Mouse (Mus musculus) MEL (cell line): ENCODE results near the gene Tnfrsf8. TPM values are rescaled to one million over a fixed set of nuclear protein-coding genes. Genes with fewer than 3 reads are reported as not detected.

Experiments
- DNase-seq: peaks from one replicate; pipeline ENCODE4 v3.0.0; 2011; ENCODE audit warnings: low read depth, low spot score
- H3K27ac ChIP-seq: 2 replicates; pipeline ENCODE4 v1.5.1; 2012; ENCODE audit warnings: low read depth, mild to moderate bottlenecking, control low read depth, low read length, moderate library complexity; ENCODE audit not compliant: control insufficient read depth
- H3K27me3 ChIP-seq, 2 experiments: fragments of 150-350 bp in 1 of 2; sonication (generic) in 1 of 2; 2 replicates each; pipeline ENCODE4 v1.6.1; 2012; ENCODE audit warnings: low read length in 2 of 2, mild to moderate bottlenecking in 2 of 2, improper control_type of control experiment in 1 of 2, moderate library complexity in 1 of 2; ENCODE audit not compliant: insufficient read depth in 2 of 2, control insufficient read depth in 1 of 2
- H3K36me3 ChIP-seq, 2 experiments: 2 replicates each; pipeline ENCODE4 v1.6.1; 2012 to 2014; ENCODE audit warnings: low read length in 2 of 2, improper control_type of control experiment in 1 of 2, inconsistent platforms in 1 of 2, mild to moderate bottlenecking in 1 of 2; ENCODE audit not compliant: insufficient read depth in 2 of 2, control insufficient read depth in 1 of 2
- H3K4me1 ChIP-seq, 2 experiments: fragments of 150-350 bp in 1 of 2; sonication (generic) in 1 of 2; 2 replicates each; pipeline ENCODE4 v1.6.1; 2012; ENCODE audit warnings: low read length in 2 of 2, improper control_type of control experiment in 1 of 2, mild to moderate bottlenecking in 1 of 2; ENCODE audit not compliant: insufficient read depth in 2 of 2, control insufficient read depth in 1 of 2
- H3K4me3 ChIP-seq, 2 experiments: fragments of 150-350 bp in 1 of 2; sonication (generic) in 1 of 2; 2 replicates each; pipeline ENCODE4 v1.5.1; 2012; ENCODE audit warnings: low read depth in 2 of 2, low read length in 2 of 2, mild to moderate bottlenecking in 2 of 2, moderate library complexity in 2 of 2, control low read depth in 1 of 2, improper control_type of control experiment in 1 of 2; ENCODE audit not compliant: control insufficient read depth in 1 of 2, insufficient read depth in 1 of 2
- H3K79me2 ChIP-seq: 2 replicates; pipeline ENCODE4 v1.6.1; 2012; ENCODE audit warnings: mild to moderate bottlenecking, low read length, moderate library complexity; ENCODE audit not compliant: control insufficient read depth, poor library complexity, insufficient read depth
- H3K9ac ChIP-seq: 2 replicates; pipeline ENCODE4 v1.6.1; 2012; ENCODE audit warnings: low read depth, mild to moderate bottlenecking, control low read depth, low read length, moderate library complexity; ENCODE audit not compliant: control insufficient read depth, poor library complexity, severe bottlenecking
- H3K9me3 ChIP-seq: fragments of 150-350 bp; sonication (generic); replicated peaks from 2 replicates; pipeline ENCODE4 v1.6.1; 2012; ENCODE audit warnings: mild to moderate bottlenecking, low read length, improper control_type of control experiment, moderate library complexity; ENCODE audit not compliant: insufficient read depth
- BHLHE40 ChIP-seq: IDR thresholded peaks from 2 replicates; pipeline ENCODE4 v1.6.1; 2012; ENCODE audit warnings: low read depth, mild to moderate bottlenecking, inconsistent platforms, low read length, improper control_type of control experiment, borderline replicate concordance
- E2F4 ChIP-seq: IDR thresholded peaks from 2 replicates; pipeline ENCODE4 v1.6.1; 2011; ENCODE audit warnings: low read depth, low read length, improper control_type of control experiment, borderline replicate concordance
- ELF1 ChIP-seq: IDR thresholded peaks from 2 replicates; pipeline ENCODE4 v1.6.1; 2014; ENCODE audit warnings: low read depth, mild to moderate bottlenecking, inconsistent platforms, low read length, improper control_type of control experiment, moderate library complexity
- EP300 ChIP-seq, 2 experiments: IDR thresholded peaks; 2 replicates each; pipeline ENCODE4 v1.6.1; 2011; ENCODE audit warnings: improper control_type of control experiment in 2 of 2, low read length in 2 of 2, low read depth in 1 of 2, mild to moderate bottlenecking in 1 of 2
- ETS1 ChIP-seq: IDR thresholded peaks from 2 replicates; pipeline ENCODE4 v1.6.1; 2012; ENCODE audit warnings: low read depth, mild to moderate bottlenecking, inconsistent platforms, low read length, improper control_type of control experiment, moderate library complexity
- GABPA ChIP-seq: IDR thresholded peaks from 2 replicates; pipeline ENCODE4 v1.6.1; 2012; ENCODE audit warnings: low read depth, mild to moderate bottlenecking, inconsistent platforms, low read length, improper control_type of control experiment, moderate library complexity
- GATA1 ChIP-seq: IDR thresholded peaks from 2 replicates; pipeline ENCODE4 v1.6.1; 2011; ENCODE audit warnings: low read depth, low read length, improper control_type of control experiment
- JUND ChIP-seq: IDR thresholded peaks from 2 replicates; pipeline ENCODE4 v1.6.1; 2011; ENCODE audit warnings: low read depth, mild to moderate bottlenecking, improper control_type of control experiment, low read length
- MAFK ChIP-seq: IDR thresholded peaks from 2 replicates; pipeline ENCODE4 v1.6.1; 2011; ENCODE audit warnings: low read depth, mild to moderate bottlenecking, low read length, improper control_type of control experiment, borderline replicate concordance
- MAX ChIP-seq: IDR thresholded peaks from 2 replicates; pipeline ENCODE4 v1.6.1; 2011; ENCODE audit warnings: low read length, improper control_type of control experiment
- MEF2A ChIP-seq: IDR thresholded peaks from 2 replicates; pipeline ENCODE4 v1.6.1; 2014; ENCODE audit warnings: low read depth, mild to moderate bottlenecking, inconsistent platforms, low read length, improper control_type of control experiment; ENCODE audit not compliant: poor library complexity, insufficient replicate concordance, severe bottlenecking; ENCODE audit errors: extremely low read depth
- MXI1 ChIP-seq: IDR thresholded peaks from 2 replicates; pipeline ENCODE4 v1.6.1; 2011; ENCODE audit warnings: mild to moderate bottlenecking, low read depth, low read length, improper control_type of control experiment
- MYC ChIP-seq: IDR thresholded peaks from 2 replicates; pipeline ENCODE4 v1.6.1; 2011; ENCODE audit warnings: low read depth, mild to moderate bottlenecking, low read length, improper control_type of control experiment, moderate library complexity
- NELFE ChIP-seq: IDR thresholded peaks from 2 replicates; pipeline ENCODE4 v1.6.1; 2011; ENCODE audit warnings: low read depth, low read length, improper control_type of control experiment
- SIN3A ChIP-seq: IDR thresholded peaks from 2 replicates; pipeline ENCODE4 v1.6.1; 2012; ENCODE audit warnings: low read length, improper control_type of control experiment, inconsistent platforms
- TAL1 ChIP-seq: IDR thresholded peaks from 2 replicates; pipeline ENCODE4 v1.6.1; 2012; ENCODE audit warnings: mild to moderate bottlenecking, inconsistent platforms, low read length, moderate library complexity, mixed read lengths
- TCF12 ChIP-seq: IDR thresholded peaks from 2 replicates; pipeline ENCODE4 v1.6.1; 2014; ENCODE audit warnings: low read depth, mild to moderate bottlenecking, inconsistent platforms, low read length, improper control_type of control experiment, moderate library complexity
- UBTF ChIP-seq: IDR thresholded peaks from 2 replicates; pipeline ENCODE4 v1.6.1; 2012; ENCODE audit warnings: low read depth, mild to moderate bottlenecking, inconsistent platforms, low read length, improper control_type of control experiment, moderate library complexity, borderline replicate concordance; ENCODE audit not compliant: insufficient read depth
- USF1 ChIP-seq: IDR thresholded peaks from 2 replicates; pipeline ENCODE4 v1.6.1; 2014; ENCODE audit warnings: low read depth, mild to moderate bottlenecking, inconsistent platforms, low read length, improper control_type of control experiment, moderate library complexity
- USF2 ChIP-seq, 2 experiments: IDR thresholded peaks; 2 replicates each; pipeline ENCODE4 v1.6.1; 2011 to 2012; ENCODE audit warnings: improper control_type of control experiment in 2 of 2, low read length in 2 of 2, borderline replicate concordance in 1 of 2, inconsistent platforms in 1 of 2, low read depth in 1 of 2, mild to moderate bottlenecking in 1 of 2; ENCODE audit not compliant: insufficient read depth in 1 of 2
- polyA plus RNA-seq, 2 experiments: library from polyadenylated mRNA; stranded (reverse) in 1 of 2; unstranded in 1 of 2; fragments of >175 nt in 1 of 2; fragments of >200 nt in 1 of 2; gene quantifications; 2 replicates each; pipeline versions ENCODE4 v1.2.1 to v1.2.4; 2012; ENCODE audit warnings: low replicate concordance in 2 of 2, low read depth in 1 of 2; ENCODE audit not compliant: insufficient read length in 2 of 2, insufficient read depth in 1 of 2, missing spikeins in 1 of 2
- total RNA-seq: library from RNA; depleted of rRNA; stranded (reverse); fragments of 300-350 nt; gene quantifications from 2 replicates; pipeline ENCODE4 v1.2.3, GENCODE M21; 2012

Tnfrsf8 gene
- total and polyA plus RNA-seq, 3 experiments = not detected

DNA sequence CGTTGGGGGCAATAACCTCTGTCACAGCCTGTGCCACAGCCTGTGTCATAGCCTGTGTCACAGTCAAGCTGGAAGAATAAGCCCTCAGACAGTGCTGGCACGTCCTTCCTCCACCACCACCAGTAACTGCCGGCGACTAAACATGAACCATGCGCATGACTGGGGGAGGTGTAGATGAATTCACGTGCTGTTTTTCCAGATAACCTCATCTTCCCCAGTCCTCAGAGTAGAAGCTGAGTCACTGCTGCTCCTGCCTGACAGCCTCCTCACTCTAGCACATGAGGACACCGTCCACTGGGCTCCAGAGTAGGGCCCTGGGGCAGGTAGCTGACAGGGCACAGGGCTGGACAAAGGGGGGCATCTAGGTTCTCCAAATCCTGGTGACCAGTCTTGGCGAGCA, 92.9 kb downstream of the Tnfrsf8 start:
- H3K9ac ChIP-seq = peak overlapping the region; percentile 21
- peaks cover 7 to 15% of the 10 kb centered on the region in 2 experiments for H3K4me1 ChIP-seq
- peaks cover 0 to 10% of the 10 kb centered on the region in 2 experiments; a peak in 2 of 4 replicates for H3K36me3 ChIP-seq
- H3K27me3 ChIP-seq = no peaks in the 10 kb centered on the region
- no peaks in the 10 kb centered on the region for H3K9me3 ChIP-seq
- DNase-seq = peak; percentile 80
- TF ChIP-seq USF1 = peak; percentile 54; the same call in 1 of the 2 replicates
- TF ChIP-seq GABPA = no peak
- peak; percentile 94 for TF ChIP-seq MYC
- TF ChIP-seq MAFK = no peak
- no peak for TF ChIP-seq UBTF
- TF ChIP-seq NELFE = no peak
- TF ChIP-seq TCF12 = peak; percentile 28; the same call in 1 of the 2 replicates
- TF ChIP-seq JUND = no peak
- TF ChIP-seq SIN3A = peak; percentile 58; the same call in 1 of the 2 replicates
- TF ChIP-seq TAL1 = peak; percentile 49
- no peak for TF ChIP-seq E2F4
- TF ChIP-seq ELF1 = no peak
- no peak for TF ChIP-seq USF2 (IDR thresholded peaks at IDR 0.05; ENCODE audit: borderline replicate concordance in 1 of 2, insufficient read depth in 1 of 2, low read depth in 1 of 2, low read length in 2 of 2)
- TF ChIP-seq MAX = peak; percentile 93
- peak in 1 of 2 experiments; percentile 72; a peak in 2 of 4 replicates for TF ChIP-seq EP300 (IDR thresholded peaks at IDR 0.05; ENCODE audit: low read depth in 1 of 2, low read length in 2 of 2)
- TF ChIP-seq BHLHE40 = peak; percentile 98
- TF ChIP-seq MXI1 = peak; percentile 87
- no peak for TF ChIP-seq MEF2A
- 0 out of 2 replicates have a peak, but pooled peaks have one; percentile 4 for TF ChIP-seq GATA1
- TF ChIP-seq ETS1 = peak; percentile 70
- TF ChIP-seq, all 39 proteins: peak for 11
- Histone ChIP-seq H3K79me2 (no peaks in the 10 kb centered on the region), H3K4me3 (no peak overlapping the region), H3K27ac (peak overlapping the region; percentile 65)

DNA sequence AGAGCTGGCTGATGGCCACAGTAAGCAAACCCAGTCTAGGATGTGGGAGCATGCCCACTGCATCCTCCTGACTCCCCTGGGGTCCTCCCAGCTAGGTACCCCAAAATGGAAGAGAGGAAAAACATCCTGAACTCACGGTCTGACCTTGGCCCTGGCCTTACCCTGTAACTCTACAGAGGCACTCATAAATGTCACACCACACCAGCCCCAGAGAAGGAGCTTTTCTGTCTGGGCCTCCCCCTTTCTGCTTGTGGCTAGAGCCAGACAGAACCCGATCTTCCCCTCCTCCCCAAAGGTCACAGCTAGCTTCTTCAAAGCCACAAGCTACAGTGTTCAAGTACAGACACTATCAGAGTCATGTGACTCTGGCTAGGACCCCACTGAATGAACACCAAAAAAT, 93.6 kb downstream of the Tnfrsf8 start:
- Histone ChIP-seq H3K36me3 (peaks cover 0 to 10% of the 10 kb centered on the region in 2 experiments; a peak in 2 of 4 replicates), H3K9me3 (no peaks in the 10 kb centered on the region), H3K79me2 (no peaks in the 10 kb centered on the region), H3K4me1 (peaks cover 7 to 15% of the 10 kb centered on the region in 2 experiments), H3K27ac (peak overlapping the region; percentile 65), H3K9ac (no peak overlapping the region), H3K4me3 (no peak overlapping the region), H3K27me3 (no peaks in the 10 kb centered on the region)
- peak; percentile 27 for DNase-seq
- TF ChIP-seq E2F4 = no peak
- TF ChIP-seq USF1 = peak; percentile 69
- TF ChIP-seq USF2 (IDR thresholded peaks at IDR 0.05; ENCODE audit: borderline replicate concordance in 1 of 2, insufficient read depth in 1 of 2, low read depth in 1 of 2, low read length in 2 of 2) = no peak
